Mouse (Mus musculus): Measurements from ENCODE around the gene Ccdc60.

DNA sequence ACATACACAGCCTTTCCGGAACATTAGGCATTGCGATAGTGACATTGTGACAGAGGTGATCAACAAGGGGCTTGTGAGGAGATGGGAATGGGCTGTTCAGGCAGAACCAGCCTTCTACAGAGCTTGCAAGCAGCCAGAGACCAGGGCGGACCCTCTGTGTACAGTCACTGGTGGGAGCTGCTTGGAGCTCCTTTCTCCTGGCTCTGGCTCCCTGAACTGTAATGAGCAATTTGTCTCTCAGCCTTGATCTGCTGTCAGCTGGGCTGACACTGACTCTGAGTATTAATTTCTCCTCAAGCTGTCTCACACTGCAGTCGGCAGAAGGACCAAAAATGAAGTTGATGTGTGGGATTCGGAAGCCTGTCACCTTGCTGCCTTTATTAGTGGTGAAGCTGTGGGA, 28.4 kb downstream of the Ccdc60 start:
- TF ChIP-seq CTCF (IDR thresholded peaks at IDR 0.05; ENCODE audit: control insufficient read depth, insufficient read depth, insufficient read length) (no peak), FOSL1 (IDR thresholded peaks at IDR 0.05; ENCODE audit: insufficient read depth, low read length, poor library complexity, severe bottlenecking) (no peak), USF1 (IDR thresholded peaks at IDR 0.05; ENCODE audit: low read depth) (no peak), MAX (IDR thresholded peaks at IDR 0.05) (no peak)

All from C2C12 (cell line).